Mouse (Mus musculus) heart, postnatal 0 days (tissue): ENCODE measurements at regions not wholly inside any gene's neighbourhood (a gene's known extent, or its start where the extent isn't known, plus 50 kb on each side); places are given as distances from the start of the nearest gene placed in this dataset.

Experiments
- CTCF ChIP-seq: IDR thresholded peaks from 2 replicates; pipeline ENCODE4 v1.5.1; 2016; ENCODE audit warnings: antibody characterized with exemption, control low read depth, low read depth
- EP300 ChIP-seq: IDR thresholded peaks from 2 replicates; pipeline ENCODE4 v1.6.1; 2016; ENCODE audit warnings: antibody characterized with exemption, low read depth

DNA sequence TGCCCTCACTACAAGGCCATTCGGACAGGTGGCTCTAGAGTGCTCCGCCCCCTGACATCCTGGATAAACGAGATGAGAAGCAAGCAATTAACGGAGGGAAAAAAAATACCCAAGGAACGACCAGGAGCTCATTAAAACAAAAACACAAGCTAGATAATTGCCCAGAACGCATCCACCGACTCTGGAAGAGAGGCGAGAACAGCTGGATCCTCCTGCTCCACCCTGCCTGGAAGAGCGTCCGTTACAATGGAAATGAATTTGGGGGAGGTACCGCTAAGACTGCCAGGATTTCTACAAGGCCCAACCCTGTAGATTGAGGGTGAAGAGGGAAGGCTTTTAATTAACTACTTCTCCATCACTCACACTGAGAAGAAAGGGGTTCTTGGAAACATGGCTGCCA lies 85.6 kb upstream of the Spaca7 start:
- TF ChIP-seq CTCF = no peak
- TF ChIP-seq EP300 = no peak
